Mouse (Mus musculus) small intestine, adult 2 months (tissue): ENCODE results near the gene Angptl4. TPM values are rescaled to one million over a fixed set of nuclear protein-coding genes. Genes with fewer than 3 reads are reported as not detected.
"Not testable (repeated sequence)": the region's sequence is repeated elsewhere in the genome, so short reads cannot be mapped to it uniquely, and the experiment has no call there.

Experiments
- H3K27ac ChIP-seq: fragments of 200-500 bp; 2 replicates; pipeline ENCODE4 v1.5.1; 2012; ENCODE audit warnings: low read depth, low read length, control low read depth, inconsistent platforms; ENCODE audit not compliant: insufficient read depth
- H3K27me3 ChIP-seq: fragments of 200-500 bp; 2 replicates; pipeline ENCODE4 v1.6.1; 2012; ENCODE audit warnings: mild to moderate bottlenecking, moderate library complexity, low read length, inconsistent platforms; ENCODE audit not compliant: control insufficient read depth, insufficient read depth
- H3K36me3 ChIP-seq: fragments of 200-500 bp; 2 replicates; pipeline ENCODE4 v1.6.1; 2012; ENCODE audit warnings: mild to moderate bottlenecking, low read length, control low read depth, inconsistent platforms; ENCODE audit not compliant: control insufficient read depth, insufficient read depth
- H3K4me1 ChIP-seq: fragments of 200-500 bp; 2 replicates; pipeline ENCODE4 v1.6.1; 2012; ENCODE audit warnings: low read length, inconsistent platforms, mixed read lengths; ENCODE audit not compliant: control insufficient read depth, insufficient read depth, insufficient read length
- H3K4me3 ChIP-seq: fragments of 200-500 bp; 2 replicates; pipeline ENCODE4 v1.5.1; 2012; ENCODE audit warnings: low read depth, mild to moderate bottlenecking, control low read depth, inconsistent platforms, low read length, moderate library complexity
- CTCF ChIP-seq: fragments of 200-500 bp; IDR thresholded peaks from 2 replicates; pipeline ENCODE4 v1.5.1; 2012; ENCODE audit warnings: low read depth, mild to moderate bottlenecking, control low read depth, inconsistent platforms, low read length, moderate library complexity, mixed read lengths; ENCODE audit not compliant: insufficient replicate concordance, insufficient read length; ENCODE audit errors: extremely low read depth
- POLR2A ChIP-seq: fragments of 200-500 bp; IDR thresholded peaks from 2 replicates; pipeline ENCODE4 v1.6.1; 2012; ENCODE audit warnings: low read depth, mild to moderate bottlenecking, control low read depth, inconsistent platforms, low read length, moderate library complexity
- WGBS: fragments of 180-500 bp; shearing (Covaris S2); methylation state at CpG from one replicate; pipeline ENCODE4 v1.1.7; 2018; 5-methylcytosine and 5-hydroxymethylcytosine counted together
- polyA plus RNA-seq: library from polyadenylated mRNA; depleted of rRNA; stranded (reverse); fragments of >200 nt; gene quantifications from 2 replicates; pipeline ENCODE4 v1.2.3, GENCODE M21; 2012

The Angptl4 gene
- polyA plus RNA-seq, 1 experiment = 57.3 TPM

GRCm38 (mm10) chr17:33754656-33755055, 27.0 kb downstream of the Angptl4 start:
- Histone ChIP-seq H3K27ac (no peak overlapping the region), H3K4me3 (no peak overlapping the region), H3K36me3 (peaks cover 6% of the 10 kb centered on the region), H3K4me1 (peaks cover 30% of the 10 kb centered on the region), H3K27me3 (no peaks in the 10 kb centered on the region)
- WGBS = 81% methylated on average over 1 of the region's 1 CpGs
- no peak for TF ChIP-seq POLR2A
- no peak for TF ChIP-seq CTCF

- TF ChIP-seq POLR2A = no peak
- TF ChIP-seq CTCF = no peak
- H3K4me1 ChIP-seq = peaks cover 15% of the 10 kb centered on the region
These were observed 29.3 kb downstream of the Angptl4 start for GRCm38 (mm10) chr17:33752297-33752696.

DNA sequence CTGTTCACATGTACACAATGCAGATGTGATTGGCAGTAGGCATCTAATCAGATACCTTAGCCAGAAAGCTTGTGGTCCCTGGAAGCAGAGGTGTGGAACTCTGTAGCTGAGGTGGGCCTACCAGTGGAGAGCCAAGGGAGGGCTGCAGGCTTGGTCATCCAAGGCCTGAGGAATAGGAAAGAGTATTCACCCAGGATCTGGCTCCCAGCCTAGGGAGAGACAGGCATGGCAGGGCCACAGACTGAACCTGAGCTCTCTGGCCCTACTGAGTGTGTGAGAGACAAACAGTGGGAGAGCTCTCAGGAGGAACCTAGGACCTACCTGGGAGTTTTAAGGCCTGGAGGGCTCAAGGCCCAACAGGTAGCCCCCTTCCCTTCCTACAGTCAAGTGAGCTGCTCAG, 30.4 kb downstream of the Angptl4 start:
- Histone ChIP-seq H3K36me3 (peaks cover 26% of the 10 kb centered on the region), H3K27me3 (no peaks in the 10 kb centered on the region), H3K27ac (no peak overlapping the region), H3K4me3 (no peak overlapping the region), H3K4me1 (peaks cover 10% of the 10 kb centered on the region; the same call in 1 of the 2 replicates)
- TF ChIP-seq POLR2A = no peak
- no peak for TF ChIP-seq CTCF

More at GRCm38 (mm10) chr17:33752297-33752696, 29.3 kb downstream of the Angptl4 start:
- H3K27ac ChIP-seq = no peak overlapping the region
- WGBS = 88% methylated on average over 2 of the region's 2 CpGs
- H3K4me3 ChIP-seq = no peak overlapping the region
- peaks cover 23% of the 10 kb centered on the region for H3K36me3 ChIP-seq
- no peaks in the 10 kb centered on the region for H3K27me3 ChIP-seq

GRCm38 (mm10) chr17:33749451-33749850, 32.2 kb downstream of the Angptl4 start:
- 89% methylated on average over 5 of the region's 5 CpGs for WGBS
- no peaks in the 10 kb centered on the region; the same call in 1 of the 2 replicates for H3K4me1 ChIP-seq
- H3K27ac ChIP-seq = no peak overlapping the region
- TF ChIP-seq POLR2A (no peak), CTCF (no peak)
- H3K27me3 ChIP-seq = no peaks in the 10 kb centered on the region
- peaks cover 28% of the 10 kb centered on the region for H3K36me3 ChIP-seq
- H3K4me3 ChIP-seq = no peak overlapping the region

GRCm38 (mm10) chr17:33746011-33746410, 35.6 kb downstream of the Angptl4 start:
- no peak overlapping the region for H3K4me3 ChIP-seq
- no peaks in the 10 kb centered on the region; the same call in 1 of the 2 replicates for H3K4me1 ChIP-seq
- no peak overlapping the region for H3K27ac ChIP-seq
- 20% methylated on average over 2 of the region's 2 CpGs for WGBS
- H3K36me3 ChIP-seq = peaks cover 28% of the 10 kb centered on the region
- H3K27me3 ChIP-seq = no peaks in the 10 kb centered on the region
- TF ChIP-seq POLR2A (no peak), CTCF (peak; percentile 73; the same call in 1 of the 2 replicates)

DNA sequence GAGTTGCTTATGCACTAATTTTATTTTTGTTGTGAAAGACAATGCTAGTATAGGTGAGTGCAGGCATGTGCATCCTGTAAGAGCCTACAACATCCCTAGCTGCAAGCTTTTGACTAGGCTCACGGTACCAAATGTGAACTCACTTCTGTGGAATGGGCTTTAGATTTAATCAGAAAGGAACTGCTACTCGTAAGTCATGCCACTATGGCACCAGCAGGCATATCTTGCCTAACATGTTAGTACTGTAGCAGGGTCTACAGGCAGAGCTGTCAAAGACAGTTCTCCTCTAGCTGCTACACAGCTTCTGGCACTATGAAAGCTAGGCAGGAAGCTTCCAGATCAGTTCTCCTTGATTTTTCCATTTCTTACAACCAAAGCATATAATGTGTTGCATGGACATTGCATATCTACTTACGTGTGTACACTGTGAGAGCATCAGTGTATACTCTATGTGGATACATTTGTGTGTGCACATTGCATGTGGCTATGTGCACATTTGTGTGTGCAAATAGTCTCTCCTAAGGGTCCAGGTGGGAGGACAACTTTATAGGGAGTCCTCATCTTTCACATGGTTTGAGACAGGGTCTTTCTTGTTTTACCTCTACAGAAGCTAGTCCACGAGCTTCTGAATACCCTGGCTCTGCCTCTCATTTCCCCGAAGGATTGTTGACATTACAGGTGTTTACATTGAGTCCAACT, 36.8 kb downstream of the Angptl4 start:
- TF ChIP-seq POLR2A (no peak), CTCF (no peak)
- Histone ChIP-seq H3K27ac (no peak overlapping the region), H3K4me3 (no peak overlapping the region), H3K4me1 (no peaks in the 10 kb centered on the region; the same call in 1 of the 2 replicates), H3K36me3 (peaks cover 24% of the 10 kb centered on the region), H3K27me3 (no peaks in the 10 kb centered on the region)
- WGBS = 69% methylated on average over 5 of the region's 5 CpGs

- WGBS = 89% methylated on average over 1 of the region's 1 CpGs
- Histone ChIP-seq H3K4me3 (no peak overlapping the region), H3K27ac (no peak overlapping the region), H3K36me3 (peaks cover 5% of the 10 kb centered on the region), H3K4me1 (no peaks in the 10 kb centered on the region; the same call in 1 of the 2 replicates), H3K27me3 (no peaks in the 10 kb centered on the region)
- no peak for TF ChIP-seq CTCF
- no peak for TF ChIP-seq POLR2A
These were observed 39.2 kb downstream of the Angptl4 start for GRCm38 (mm10) chr17:33742420-33742819.

- not testable (repeated sequence) for H3K36me3 ChIP-seq, H3K4me3 ChIP-seq, H3K4me1 ChIP-seq, H3K27ac ChIP-seq, H3K27me3 ChIP-seq
- WGBS = 70% methylated on average over 10 of the region's 10 CpGs
These were observed 48.1 kb downstream of the Angptl4 start for GRCm38 (mm10) chr17:33733526-33733925.

DNA sequence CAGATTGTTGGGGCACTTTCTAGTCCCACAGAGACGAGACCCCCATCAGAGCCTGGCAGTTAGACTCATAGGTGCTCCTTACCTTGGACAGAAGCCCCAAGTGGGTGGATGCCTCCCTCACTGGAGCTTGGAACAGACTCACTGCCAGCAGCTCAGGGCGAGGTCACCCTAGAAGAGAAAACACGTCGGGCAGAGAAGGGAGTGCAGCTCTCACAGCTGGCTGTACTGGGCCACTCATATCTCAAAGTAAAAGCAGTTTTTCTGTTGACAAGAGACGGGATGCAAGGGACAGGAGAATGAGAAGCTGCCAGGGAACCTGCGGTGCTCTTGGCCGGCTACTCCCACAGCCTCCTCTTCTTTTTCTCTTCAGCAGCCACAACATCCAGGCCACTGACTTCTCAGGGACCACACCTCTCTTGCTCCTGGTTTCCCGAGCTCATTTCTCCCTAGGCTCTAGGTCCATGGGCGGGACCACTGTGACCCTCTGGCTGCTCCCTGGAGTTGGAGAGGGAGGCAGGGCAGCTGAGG, 49.0 kb downstream of the Angptl4 start:
- not testable (repeated sequence) for H3K4me1 ChIP-seq

More for the DNA sequence above, 49.0 kb downstream of the Angptl4 start:
- H3K27me3 ChIP-seq, H3K4me3 ChIP-seq, H3K36me3 ChIP-seq, H3K27ac ChIP-seq: not testable (repeated sequence)
- WGBS = 41% methylated on average over 9 of the region's 9 CpGs
